Mouse (Mus musculus): ENCODE results near the gene Ikzf2.

Ikzf2 gene

GRCm38 (mm10) chr1:69591328-69591801 lies 95.7 kb downstream of the Ikzf2 start:
- DNase-seq, result no peak

DNA sequence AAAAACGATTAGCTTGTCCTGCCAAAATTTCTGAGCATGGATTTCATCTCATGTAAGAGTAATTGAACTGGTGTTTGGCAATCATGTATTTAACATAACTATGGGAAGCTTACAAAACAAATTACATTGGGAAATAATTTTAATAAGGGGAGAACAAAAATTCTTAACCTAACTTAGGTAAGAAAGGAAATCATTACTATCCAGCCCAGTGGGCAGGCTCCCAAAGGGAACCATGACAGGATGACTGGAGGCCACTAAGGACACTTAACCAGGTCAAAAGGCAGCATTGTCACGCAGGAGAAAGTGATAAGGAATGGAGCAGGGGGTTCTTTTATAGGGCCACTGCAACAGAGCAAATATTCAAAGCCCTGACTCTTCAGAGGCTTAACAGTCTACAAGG lies 101.5 kb downstream of the Ikzf2 start:
- no peak for DNase-seq

DNA sequence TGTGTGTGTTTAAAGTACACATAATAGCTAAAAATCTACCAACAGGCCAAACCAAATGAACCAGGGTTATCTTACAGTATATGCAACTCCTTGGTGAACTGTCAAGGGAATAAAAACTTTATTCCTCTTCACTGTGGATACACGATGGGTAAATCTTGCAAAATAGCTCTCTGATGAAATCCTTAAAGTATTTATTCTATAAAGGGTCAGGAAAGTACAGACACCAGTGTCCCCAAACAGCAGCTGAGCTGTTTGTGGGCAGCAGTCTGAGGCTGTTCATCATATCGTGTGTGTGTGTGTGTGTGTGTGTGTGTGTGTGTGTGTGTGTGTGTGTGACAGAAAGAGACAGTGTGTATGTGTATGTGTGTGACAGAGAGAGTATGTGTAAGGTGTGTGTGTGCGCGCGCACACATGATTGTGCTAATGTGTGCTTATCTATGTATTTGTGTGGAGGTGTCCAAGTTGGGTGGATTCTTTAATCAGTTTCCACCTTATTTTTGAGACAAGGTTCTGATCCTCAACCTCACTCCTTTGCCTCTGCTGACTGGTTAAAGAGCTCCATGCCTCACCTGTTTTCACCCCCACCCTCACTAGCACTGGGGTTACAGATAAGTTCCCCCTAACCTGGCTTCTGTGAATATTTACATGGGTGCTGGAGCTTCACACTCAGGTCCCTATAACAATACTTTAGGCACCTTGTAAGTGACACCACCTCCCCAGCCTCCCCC lies 102.9 kb downstream of the Ikzf2 start:
- DNase-seq, result no peak

- DNase-seq, result no peak
Observed at GRCm38 (mm10) chr1:69578917-69579316, 108.1 kb downstream of the Ikzf2 start.

DNA sequence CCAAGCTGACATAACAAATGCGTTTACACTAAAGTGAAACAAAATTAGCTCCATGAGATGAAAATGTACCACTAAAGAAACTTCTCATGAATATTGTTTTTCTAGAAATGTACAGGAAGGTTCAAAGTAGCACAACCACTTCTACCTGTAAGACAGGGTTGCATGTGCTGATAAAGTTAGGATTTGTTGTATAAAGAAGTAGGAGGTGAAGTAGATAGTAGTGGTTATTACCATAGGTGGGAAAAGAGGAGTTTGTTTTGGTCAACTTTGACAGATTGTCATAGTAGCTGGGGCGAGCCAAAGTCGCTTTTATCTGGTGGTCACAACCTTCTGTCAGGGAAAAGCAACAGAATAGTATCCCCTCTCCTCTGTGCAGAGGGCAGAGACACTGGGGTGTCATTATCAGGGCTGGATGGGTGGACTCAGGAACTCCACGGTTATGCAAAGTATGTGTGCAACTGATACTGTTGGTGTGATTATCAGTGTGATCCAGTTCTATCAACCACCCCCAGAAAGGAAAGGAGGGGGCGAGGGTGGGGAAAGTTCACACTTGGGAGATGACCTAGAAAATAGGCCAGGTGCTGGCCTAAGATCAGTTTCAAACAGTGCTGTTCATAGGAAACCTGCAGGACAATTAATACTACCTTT lies 127.5 kb downstream of the Ikzf2 start:
- no peak for DNase-seq

DNA sequence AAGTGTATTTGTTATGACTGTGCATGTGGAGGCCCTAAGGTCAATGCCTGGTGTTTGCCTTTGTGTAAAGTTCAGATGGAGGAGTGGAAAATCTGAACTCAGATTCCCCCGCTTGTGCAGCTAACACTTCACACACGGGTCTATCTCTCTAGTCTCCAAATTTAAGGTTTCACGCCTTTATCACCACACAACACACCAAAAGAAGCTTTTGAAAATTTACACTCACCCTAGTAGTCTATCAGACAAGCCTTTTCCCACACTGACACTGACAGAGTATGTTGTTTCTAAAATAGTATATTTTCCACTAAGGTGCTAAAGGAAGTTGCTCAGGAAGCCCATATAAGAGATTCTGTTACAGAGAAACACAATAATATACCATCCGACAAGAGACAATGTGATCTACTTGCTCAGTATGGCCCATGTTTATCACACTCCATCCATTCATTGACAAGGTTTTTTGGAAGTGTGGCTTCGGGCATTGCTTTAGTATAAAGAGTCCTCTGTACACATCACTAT lies 131.4 kb downstream of the Ikzf2 start:
- no peak for DNase-seq

DNA sequence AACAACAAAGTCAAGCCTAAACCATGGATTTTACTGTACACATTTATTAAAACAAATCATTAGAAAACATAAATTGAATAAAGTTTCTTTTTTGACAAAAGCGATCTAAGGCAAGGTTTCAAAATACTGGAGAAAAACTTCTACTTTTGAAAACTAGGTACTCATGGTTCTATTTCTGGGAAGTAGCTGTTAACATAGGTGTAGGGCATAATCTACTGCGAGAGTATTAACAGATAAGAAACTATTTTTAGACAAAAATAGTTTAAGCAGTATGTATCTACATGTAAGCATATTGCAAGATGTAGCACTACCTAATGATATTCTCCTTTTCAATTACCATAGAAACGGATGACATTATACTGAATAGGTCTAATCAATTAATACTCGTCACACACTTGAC lies 137.1 kb downstream of the Ikzf2 start:
- no peak for DNase-seq

DNA sequence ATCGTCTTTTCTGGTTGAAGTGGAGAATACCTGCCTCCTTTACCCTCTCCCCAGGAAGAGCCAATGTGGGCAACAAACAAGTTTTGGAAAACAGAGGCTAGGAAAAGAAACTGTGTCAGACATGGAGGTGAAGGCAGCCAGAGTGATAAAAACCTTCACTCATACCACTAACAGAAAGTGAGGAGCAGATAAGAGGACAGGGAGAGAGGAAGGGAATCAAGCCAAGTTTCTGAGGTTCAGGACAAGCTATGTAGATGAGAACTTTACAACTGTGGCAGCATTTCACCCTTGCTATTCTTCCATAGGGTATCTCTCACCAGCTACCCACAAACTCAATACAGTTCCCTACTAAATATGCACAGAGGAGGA lies 141.2 kb downstream of the Ikzf2 start:
- no peak for DNase-seq

GRCm38 (mm10) chr1:69545217-69545884 lies 141.7 kb downstream of the Ikzf2 start:
- no peak for DNase-seq

DNA sequence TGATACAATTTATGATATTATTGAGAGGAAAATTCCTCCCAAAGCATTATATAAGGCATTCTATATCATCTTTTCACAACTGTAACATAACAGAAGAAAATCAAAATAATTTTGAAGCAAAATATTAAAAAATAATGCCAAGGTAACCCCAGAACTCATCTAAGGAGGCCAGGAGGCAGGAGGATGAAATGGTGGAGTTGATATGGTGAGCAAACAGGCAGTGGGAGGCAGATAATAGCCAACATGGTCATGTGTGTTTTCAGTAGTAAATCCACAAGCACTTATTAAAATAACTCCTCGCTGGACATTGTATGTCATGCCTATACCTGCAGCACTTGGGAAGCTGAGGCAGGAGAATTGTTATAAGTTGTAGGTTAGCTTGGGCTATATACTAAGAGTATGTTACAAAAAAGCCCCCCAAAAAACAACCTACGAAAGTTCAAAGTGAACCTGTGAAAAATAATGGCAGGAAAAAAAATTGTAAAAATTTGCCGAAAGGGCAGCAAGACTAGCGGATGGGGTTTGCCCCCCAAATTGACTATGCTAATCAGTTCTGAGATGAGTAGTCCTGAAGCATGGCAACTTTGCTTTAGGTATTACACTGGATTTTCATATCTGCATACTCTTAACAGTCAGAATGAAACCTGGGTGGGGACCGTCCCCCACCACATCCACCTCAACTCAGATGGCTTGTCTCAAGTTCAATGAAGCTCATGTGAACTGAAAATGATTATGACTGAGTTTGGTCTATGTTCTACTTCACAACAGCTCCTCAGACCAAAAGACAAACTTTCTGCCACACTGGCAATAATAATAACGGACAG lies 143.1 kb downstream of the Ikzf2 start:
- no peak for DNase-seq

DNA sequence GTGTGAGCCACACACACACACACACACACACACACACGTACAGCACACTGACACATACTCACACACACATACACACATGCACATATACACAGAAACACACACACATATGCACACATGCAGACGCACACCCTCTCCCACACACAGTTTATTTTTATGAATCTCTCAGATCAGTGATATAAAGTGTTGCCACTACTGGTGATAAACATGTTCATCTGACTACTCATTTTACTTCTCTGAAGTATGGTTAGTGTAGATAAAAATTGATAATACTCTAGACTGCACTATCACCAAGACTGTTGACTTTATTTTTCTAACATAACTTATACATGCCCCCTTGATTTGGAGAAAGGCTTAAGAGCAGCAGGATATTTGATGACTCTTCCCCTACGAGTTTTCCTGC lies 144.5 kb downstream of the Ikzf2 start:
- no peak for DNase-seq

DNA sequence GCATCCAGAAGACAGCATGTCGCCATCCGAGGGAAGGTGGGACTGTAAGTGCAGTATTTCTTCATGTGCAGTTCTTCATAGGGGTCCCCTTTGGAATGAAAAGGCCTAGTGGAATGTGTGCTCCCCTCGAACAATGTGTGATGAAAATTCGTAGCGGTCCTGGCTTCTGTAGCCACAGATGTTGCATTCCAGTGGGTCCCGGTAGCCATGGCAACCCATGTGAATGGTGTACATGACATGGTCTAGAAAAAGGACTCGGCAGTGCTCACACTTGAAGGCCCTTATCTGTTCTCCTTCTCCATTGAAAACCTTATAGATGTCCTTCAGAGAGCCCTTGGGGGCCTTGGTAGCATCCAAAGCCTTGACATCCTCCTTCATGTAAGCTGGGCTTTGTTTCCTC lies 148.4 kb downstream of the Ikzf2 start:
- no peak for DNase-seq

GRCm38 (mm10) chr1:69537619-69538018 lies 149.4 kb downstream of the Ikzf2 start:
- DNase-seq, result no peak

- no peak for DNase-seq
Observed at GRCm38 (mm10) chr1:69535507-69535906, 151.5 kb downstream of the Ikzf2 start.

DNA sequence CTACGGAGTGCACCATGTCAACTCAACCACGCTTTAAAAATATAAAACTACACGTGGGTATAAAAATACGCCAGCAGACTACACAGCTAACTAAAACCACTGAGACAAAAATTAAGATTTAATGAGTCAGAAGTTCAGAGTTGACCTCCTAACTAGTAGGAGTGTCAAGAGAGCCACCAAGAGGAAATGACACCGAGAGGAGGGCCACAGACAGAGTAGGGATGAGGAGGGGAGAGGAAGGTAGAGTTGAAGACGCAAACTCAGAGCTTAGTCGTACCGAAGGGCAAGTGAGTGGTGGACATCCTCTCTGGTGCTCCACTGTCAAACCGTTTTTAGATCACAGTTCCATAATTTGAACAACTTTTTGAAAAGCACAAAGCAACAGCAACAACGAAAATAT lies 154.0 kb downstream of the Ikzf2 start:
- no peak for DNase-seq

DNA sequence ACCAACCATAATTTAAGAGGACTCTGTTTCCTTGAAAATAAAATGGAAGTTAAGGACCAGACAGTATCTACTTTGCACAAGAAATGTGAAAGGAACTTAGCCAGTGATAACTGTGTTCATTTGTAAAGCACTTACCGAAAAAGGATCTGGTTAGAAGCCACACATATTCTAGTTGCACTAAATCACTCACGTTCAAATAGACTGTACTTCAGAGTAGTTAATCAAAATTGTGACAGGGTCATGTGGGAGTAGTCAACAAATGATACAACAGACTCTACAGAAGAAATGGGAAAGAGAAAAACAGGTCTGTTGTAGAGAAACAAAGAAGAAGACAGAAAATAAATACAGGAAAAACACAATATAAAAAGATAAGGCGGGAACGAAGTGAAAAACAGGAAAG lies 158.3 kb downstream of the Ikzf2 start:
- no peak for DNase-seq

DNA sequence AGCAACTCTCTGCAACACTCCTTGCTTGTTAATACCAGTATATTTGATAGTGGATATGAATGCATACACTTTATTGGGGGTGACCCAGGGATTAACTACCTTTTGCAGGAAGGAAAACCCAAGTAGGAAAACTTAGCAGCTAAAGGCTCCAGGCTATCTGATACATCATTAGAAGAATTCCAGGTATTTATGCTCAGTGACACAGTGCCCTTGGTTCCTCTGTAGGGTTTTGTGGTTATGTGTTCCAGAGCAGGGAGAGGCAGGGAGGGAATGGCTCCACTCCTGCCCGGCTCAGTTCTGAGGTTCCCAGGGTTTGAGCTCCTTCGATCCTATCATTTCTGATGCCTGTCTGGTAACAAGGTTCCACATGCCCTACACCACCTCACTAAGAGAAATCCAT lies 165.4 kb downstream of the Ikzf2 start:
- DNase-seq, result no peak

DNA sequence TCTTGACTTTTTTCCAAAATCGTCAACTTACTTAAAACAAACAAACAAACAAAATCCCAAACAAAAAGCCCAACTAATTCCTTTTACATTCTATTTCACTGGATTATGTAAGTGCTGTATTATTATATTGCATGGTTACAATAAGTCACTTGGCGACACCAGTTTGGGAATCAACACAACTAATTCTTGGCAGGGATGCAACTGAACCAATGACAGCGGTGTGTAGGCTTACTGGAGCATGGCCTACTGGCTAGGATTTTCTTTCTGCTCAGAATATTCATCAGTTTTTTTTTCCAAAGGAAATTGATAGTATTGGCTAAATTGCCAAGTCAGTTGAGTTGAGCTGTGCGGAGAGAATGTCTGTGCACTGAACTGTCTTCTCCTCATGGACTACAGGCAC lies 167.7 kb downstream of the Ikzf2 start:
- no peak for DNase-seq

GRCm38 (mm10) chr1:69518012-69518411 lies 169.0 kb downstream of the Ikzf2 start:
- no peak for DNase-seq

DNA sequence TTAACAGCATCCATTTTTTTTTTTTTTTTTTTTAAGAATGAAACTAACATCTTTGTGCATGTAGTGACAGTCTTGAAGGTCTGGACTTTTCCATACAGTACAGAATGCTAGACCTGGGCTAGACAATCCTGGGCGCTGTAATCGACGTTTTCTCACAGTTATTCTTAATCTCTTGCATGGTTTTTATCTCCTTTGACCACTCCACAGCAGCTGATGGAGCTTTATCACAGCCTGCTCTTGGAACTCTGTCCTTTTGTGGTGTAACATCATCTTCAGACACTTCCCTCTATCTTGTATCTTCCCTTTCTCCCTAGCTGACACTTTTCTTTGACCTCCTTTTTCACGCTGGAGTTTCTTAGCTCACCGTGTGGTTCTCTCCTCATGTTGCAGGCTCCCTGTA lies 170.9 kb downstream of the Ikzf2 start:
- DNase-seq, result no peak

GRCm38 (mm10) chr1:69513595-69514250 lies 173.3 kb downstream of the Ikzf2 start:
- DNase-seq, result no peak

- DNase-seq, result no peak
Observed at GRCm38 (mm10) chr1:69508275-69508674, 178.8 kb downstream of the Ikzf2 start.

GRCm38 (mm10) chr1:69507513-69507912 lies 179.5 kb downstream of the Ikzf2 start:
- DNase-seq, result no peak
